Mouse (Mus musculus): ENCODE measurements around the gene Hbs1l. TPM values are rescaled to one million over a fixed set of nuclear protein-coding genes. Genes with fewer than 3 reads are reported as not detected.
"Not testable (repeated sequence)": the region's sequence is repeated elsewhere in the genome, so short reads cannot be mapped to it uniquely, and the experiment has no call there.

Gene Hbs1l
- polyA plus RNA-seq, 1 experiment from 2014 or later = 42.2 TPM

DNA sequence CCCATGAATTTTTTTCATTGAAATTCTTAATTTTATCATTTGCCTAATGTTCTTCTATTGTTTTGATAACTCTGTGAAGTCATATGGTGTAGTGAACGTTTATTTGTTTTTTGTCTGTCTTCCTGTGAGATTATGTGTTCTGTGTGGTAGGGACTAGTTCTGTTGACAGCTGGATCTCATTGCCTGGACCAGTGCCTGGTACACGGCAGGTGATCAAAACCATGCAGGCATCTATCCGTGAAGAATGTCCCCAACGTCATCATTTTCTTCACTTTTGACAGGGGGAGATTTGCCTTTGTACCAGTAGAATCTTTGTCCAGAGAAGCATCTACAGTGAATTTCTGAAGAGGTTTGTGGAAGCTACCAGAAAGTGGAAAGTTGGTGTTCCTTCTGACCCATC, 95.5 kb downstream of the Hbs1l start:
- Histone ChIP-seq H3K9ac (replicated peaks; ENCODE audit: low read depth) (no peak overlapping the region), H3K4me2 (replicated peaks; ENCODE audit: low read depth, low read length) (no peak overlapping the region), H3K36me3 (ENCODE audit: insufficient read depth, low read length) (no peaks in the 10 kb centered on the region), H3K27me3 (replicated peaks; ENCODE audit: insufficient read depth, low read length) (no peaks in the 10 kb centered on the region), H3K27ac (ENCODE audit: low read length) (no peak overlapping the region), H3K4me1 (ENCODE audit: insufficient read depth, low read depth, low read length) (no peaks in the 10 kb centered on the region), H3K9me3 (ENCODE audit: low read length) (no peaks in the 10 kb centered on the region), H3K4me3 (ENCODE audit: low read depth, low read length) (no peak overlapping the region)
- ATAC-seq = no peak
- no peak for DNase-seq (ENCODE audit: low spot score)
- 54% methylated on average over 4 of the region's 4 CpGs for WGBS
- TF ChIP-seq CTCF (IDR thresholded peaks at IDR 0.05) (no peak), EP300 (IDR thresholded peaks at IDR 0.05) (no peak)

DNA sequence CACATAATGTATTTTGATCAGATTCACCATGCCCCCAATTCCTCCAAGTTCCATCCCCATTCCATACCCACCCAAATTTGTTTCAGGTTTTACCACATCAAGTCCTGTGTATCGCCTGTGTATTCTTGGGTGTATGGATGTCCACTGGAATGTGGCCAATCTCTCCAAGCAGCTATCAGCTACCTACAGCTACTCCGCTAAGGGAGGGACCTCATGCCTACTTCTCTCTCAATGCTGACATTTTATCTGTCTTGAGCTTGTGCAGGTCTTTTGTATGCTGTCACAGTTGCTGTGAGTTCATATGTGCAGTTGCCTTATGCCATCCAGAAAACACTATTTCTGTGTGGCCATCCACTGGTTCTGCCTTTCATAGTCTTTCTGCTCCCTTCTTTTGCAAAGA, 97.6 kb downstream of the Hbs1l start:
- DNase-seq (ENCODE audit: low spot score) = no peak
- Histone ChIP-seq H3K27ac (ENCODE audit: low read length) (no peak overlapping the region), H3K4me3 (ENCODE audit: low read depth, low read length) (no peak overlapping the region), H3K9ac (replicated peaks; ENCODE audit: low read depth) (no peak overlapping the region), H3K4me2 (replicated peaks; ENCODE audit: low read depth, low read length) (no peak overlapping the region), H3K27me3 (replicated peaks; ENCODE audit: insufficient read depth, low read length) (no peaks in the 10 kb centered on the region), H3K36me3 (ENCODE audit: insufficient read depth, low read length) (no peaks in the 10 kb centered on the region), H3K9me3 (ENCODE audit: low read length) (no peaks in the 10 kb centered on the region), H3K4me1 (ENCODE audit: insufficient read depth, low read depth, low read length) (no peaks in the 10 kb centered on the region)
- 84% methylated on average over 2 of the region's 2 CpGs for WGBS
- ATAC-seq = no peak
- TF ChIP-seq EP300 (IDR thresholded peaks at IDR 0.05) (no peak), CTCF (IDR thresholded peaks at IDR 0.05) (no peak)

DNA sequence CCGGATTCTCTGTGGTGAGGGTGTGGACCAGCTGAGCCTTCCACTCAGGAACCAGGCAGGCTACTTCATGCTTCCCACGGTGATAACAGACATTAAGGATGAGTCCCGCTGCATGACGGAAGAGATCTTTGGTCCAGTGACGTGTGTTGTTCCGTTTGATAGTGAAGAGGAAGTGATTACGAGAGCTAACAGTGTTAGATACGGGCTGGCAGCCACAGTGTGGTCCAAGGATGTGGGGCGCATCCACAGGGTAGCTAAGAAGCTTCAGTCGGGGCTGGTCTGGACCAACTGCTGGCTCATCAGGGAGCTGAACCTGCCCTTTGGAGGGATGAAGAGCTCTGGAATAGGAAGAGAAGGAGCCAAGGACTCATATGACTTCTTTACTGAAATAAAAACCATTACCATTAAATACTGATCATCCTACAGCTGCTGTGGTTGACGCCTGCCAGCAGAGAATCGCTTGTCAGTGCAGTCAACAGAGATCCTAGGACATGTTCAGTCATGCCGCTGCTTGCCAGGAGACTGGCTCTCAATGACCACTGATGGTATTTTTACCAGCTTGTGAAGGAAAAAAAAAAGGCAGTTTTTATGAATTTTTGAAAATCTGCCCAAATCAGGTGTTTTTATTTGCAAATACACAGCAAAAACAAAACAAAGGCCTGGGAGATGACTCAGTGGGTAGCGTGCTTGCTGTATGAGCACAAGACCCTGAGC, 99.8 kb downstream of the Hbs1l start:
- WGBS = 74% methylated on average over 14 of the region's 14 CpGs
- ATAC-seq (no peak), DNase-seq (ENCODE audit: low spot score) (no peak)
- H3K4me2 ChIP-seq (replicated peaks; ENCODE audit: low read depth, low read length) = no peak overlapping the region
- TF ChIP-seq EP300 (IDR thresholded peaks at IDR 0.05) (no peak), CTCF (IDR thresholded peaks at IDR 0.05) (no peak)
- no peak overlapping the region for H3K9ac ChIP-seq (replicated peaks; ENCODE audit: low read depth)
- no peaks in the 10 kb centered on the region for H3K9me3 ChIP-seq (ENCODE audit: low read length)
- H3K4me1 ChIP-seq (ENCODE audit: insufficient read depth, low read depth, low read length) = no peaks in the 10 kb centered on the region
- no peaks in the 10 kb centered on the region for H3K36me3 ChIP-seq (ENCODE audit: insufficient read depth, low read length)
- H3K27ac ChIP-seq (ENCODE audit: low read length) = no peak overlapping the region
- H3K27me3 ChIP-seq (replicated peaks; ENCODE audit: insufficient read depth, low read length) = no peaks in the 10 kb centered on the region
- no peak overlapping the region for H3K4me3 ChIP-seq (ENCODE audit: low read depth, low read length)

DNA sequence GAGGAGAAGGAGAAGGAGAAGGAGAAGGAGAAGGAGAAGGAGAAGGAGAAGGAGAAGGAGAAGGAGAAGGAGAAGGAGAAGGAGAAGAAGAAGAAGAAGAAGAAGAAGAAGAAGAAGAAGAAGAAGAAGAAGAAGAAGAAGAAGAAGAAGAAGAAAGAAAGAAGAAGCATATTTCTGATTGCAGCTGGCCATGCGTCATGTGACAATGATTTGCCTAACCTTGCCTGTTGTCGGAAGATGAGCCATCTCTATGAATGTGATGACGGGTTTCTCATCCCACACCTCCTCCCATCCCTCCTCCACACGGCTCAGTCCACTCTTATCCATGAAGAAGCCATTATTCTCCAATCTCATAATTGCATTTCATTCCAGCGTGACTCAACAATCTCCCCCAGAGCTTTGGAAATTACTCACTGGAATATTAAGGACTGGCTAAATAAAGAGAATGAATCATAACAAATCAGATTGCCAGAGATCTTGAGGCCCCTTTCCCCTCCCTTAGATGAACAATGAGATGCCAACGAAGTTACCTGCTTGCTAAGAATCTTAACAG, 103.2 kb downstream of the Hbs1l start:
- ATAC-seq; DNase-seq (ENCODE audit: low spot score); H3K9me3 ChIP-seq (ENCODE audit: low read length); H3K9ac ChIP-seq (replicated peaks; ENCODE audit: low read depth); H3K27me3 ChIP-seq (replicated peaks; ENCODE audit: insufficient read depth, low read length); H3K27ac ChIP-seq (ENCODE audit: low read length); H3K4me1 ChIP-seq (ENCODE audit: insufficient read depth, low read depth, low read length); H3K4me2 ChIP-seq (replicated peaks; ENCODE audit: low read depth, low read length); H3K4me3 ChIP-seq (ENCODE audit: low read depth, low read length); H3K36me3 ChIP-seq (ENCODE audit: insufficient read depth, low read length): not testable (repeated sequence)
- WGBS = 66% methylated on average over 6 of the region's 6 CpGs

DNA sequence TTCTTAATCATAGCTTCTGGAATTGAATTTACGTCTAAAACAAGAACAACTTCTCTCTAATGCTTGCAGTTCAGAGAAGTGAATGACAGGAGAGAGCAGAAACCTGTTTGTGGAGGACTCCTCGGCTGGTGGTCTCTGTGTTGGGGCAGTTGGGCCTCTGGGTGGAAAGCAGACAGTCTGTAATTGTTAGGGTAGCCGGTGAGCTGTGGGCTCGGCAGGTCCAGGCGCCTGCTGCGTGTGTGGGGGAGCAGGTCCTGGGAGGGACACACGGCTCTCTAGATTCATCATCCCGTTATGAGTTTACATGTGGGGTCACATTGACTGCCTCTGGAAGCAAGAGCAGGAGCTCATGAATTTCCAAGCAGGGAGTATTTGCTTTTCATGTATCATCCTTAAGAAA, 103.8 kb downstream of the Hbs1l start:
- Histone ChIP-seq H3K4me3 (ENCODE audit: low read depth, low read length) (no peak overlapping the region), H3K27me3 (replicated peaks; ENCODE audit: insufficient read depth, low read length) (no peaks in the 10 kb centered on the region), H3K36me3 (ENCODE audit: insufficient read depth, low read length) (no peaks in the 10 kb centered on the region), H3K9ac (replicated peaks; ENCODE audit: low read depth) (no peak overlapping the region), H3K4me1 (ENCODE audit: insufficient read depth, low read depth, low read length) (no peaks in the 10 kb centered on the region), H3K4me2 (replicated peaks; ENCODE audit: low read depth, low read length) (no peak overlapping the region), H3K9me3 (ENCODE audit: low read length) (no peaks in the 10 kb centered on the region), H3K27ac (ENCODE audit: low read length) (no peak overlapping the region)
- 46% methylated on average over 8 of the region's 8 CpGs for WGBS
- DNase-seq (ENCODE audit: low spot score) (no peak), ATAC-seq (no peak)
- TF ChIP-seq EP300 (IDR thresholded peaks at IDR 0.05) (no peak), CTCF (IDR thresholded peaks at IDR 0.05) (no peak)

DNA sequence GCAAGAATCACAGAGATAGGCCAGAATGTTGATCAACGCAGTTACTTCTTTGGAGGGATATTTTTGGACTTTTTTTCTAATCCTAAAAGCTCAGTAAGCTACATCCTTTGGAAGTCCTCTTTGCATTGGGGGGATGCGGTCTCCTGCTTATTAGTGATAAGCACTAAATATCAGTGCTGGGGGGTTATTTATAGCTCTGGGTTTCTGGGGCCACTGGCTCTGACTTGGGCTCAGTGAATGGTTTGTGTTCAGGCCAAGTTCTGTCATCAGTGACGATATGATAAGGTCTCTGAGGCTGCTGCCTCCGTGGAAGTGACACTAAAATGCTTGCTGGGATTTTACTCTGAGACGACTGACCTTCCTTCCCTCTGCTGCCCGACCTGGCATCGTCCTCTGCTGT, 104.3 kb downstream of the Hbs1l start:
- ATAC-seq (no peak), DNase-seq (ENCODE audit: low spot score) (no peak)
- H3K4me3 ChIP-seq (ENCODE audit: low read depth, low read length) = no peak overlapping the region
- H3K4me1 ChIP-seq (ENCODE audit: insufficient read depth, low read depth, low read length) = no peaks in the 10 kb centered on the region
- H3K9me3 ChIP-seq (ENCODE audit: low read length) = no peaks in the 10 kb centered on the region
- TF ChIP-seq CTCF (IDR thresholded peaks at IDR 0.05) (no peak), EP300 (IDR thresholded peaks at IDR 0.05) (no peak)
- no peak overlapping the region for H3K27ac ChIP-seq (ENCODE audit: low read length)
- WGBS = 42% methylated on average over 7 of the region's 7 CpGs
- H3K4me2 ChIP-seq (replicated peaks; ENCODE audit: low read depth, low read length) = no peak overlapping the region
- H3K27me3 ChIP-seq (replicated peaks; ENCODE audit: insufficient read depth, low read length) = no peaks in the 10 kb centered on the region
- H3K36me3 ChIP-seq (ENCODE audit: insufficient read depth, low read length) = no peaks in the 10 kb centered on the region
- no peak overlapping the region for H3K9ac ChIP-seq (replicated peaks; ENCODE audit: low read depth)
